Mouse (Mus musculus) lung, postnatal 25 days (tissue): ENCODE results near the gene P3h3.

Source experiments
- DNase-seq: peaks from one replicate; pipeline ENCODE4 v3.0.0; 2022; ENCODE audit warnings: low spot score

P3h3 gene

GRCm38 (mm10) chr6:124865766-124866362 lies 8.3 kb upstream of the P3h3 start:
- DNase-seq = no peak

GRCm38 (mm10) chr6:124863658-124864298 lies 6.2 kb upstream of the P3h3 start, which contains the start of gene Gpr162:
Gpr162 (minus strand) TSS chr6:124863983.
- peak; percentile 18 for DNase-seq

- DNase-seq = no peak
These were observed 5.6 kb upstream of the P3h3 start for GRCm38 (mm10) chr6:124863125-124863657.

- DNase-seq = no peak
These were observed 5.0 kb upstream of the P3h3 start for GRCm38 (mm10) chr6:124862406-124863124.

GRCm38 (mm10) chr6:124861802-124862201 lies 4.2 kb upstream of the P3h3 start:
- no peak for DNase-seq

- no peak for DNase-seq
These were observed 3.7 kb upstream of the P3h3 start for GRCm38 (mm10) chr6:124861266-124861665.

GRCm38 (mm10) chr6:124860511-124860910 lies 3.0 kb upstream of the P3h3 start:
- no peak for DNase-seq

- peak; percentile 84 for DNase-seq
These were observed 2.2 kb upstream of the P3h3 start for GRCm38 (mm10) chr6:124859725-124860124.

GRCm38 (mm10) chr6:124858561-124859318 lies 1.2 kb upstream of the P3h3 start:
- no peak for DNase-seq

GRCm38 (mm10) chr6:124857840-124858530 lies 433 bp upstream of the P3h3 start:
- DNase-seq = no peak

- no peak for DNase-seq
These were observed 1.2 kb downstream of the P3h3 start for GRCm38 (mm10) chr6:124856321-124856720.

- DNase-seq = no peak
These were observed 2.9 kb downstream of the P3h3 start for GRCm38 (mm10) chr6:124854647-124855046.

- no peak for DNase-seq
These were observed 7.0 kb downstream of the P3h3 start for GRCm38 (mm10) chr6:124850535-124850934.

- peak; percentile 91 for DNase-seq
These were observed 10.2 kb downstream of the P3h3 start for GRCm38 (mm10) chr6:124847305-124847704.

- no peak for DNase-seq
These were observed 17.0 kb downstream of the P3h3 start, which contains the start of gene Gnb3 for GRCm38 (mm10) chr6:124840241-124841167. Gnb3 (minus strand) TSS chr6:124840275.

GRCm38 (mm10) chr6:124839805-124840204 lies 17.7 kb downstream of the P3h3 start:
- DNase-seq = no peak

- DNase-seq = no peak
These were observed 21.1 kb downstream of the P3h3 start for GRCm38 (mm10) chr6:124836411-124836810.

- no peak for DNase-seq
These were observed 22.0 kb downstream of the P3h3 start for GRCm38 (mm10) chr6:124835531-124835930.

GRCm38 (mm10) chr6:124834512-124835081 lies 23.0 kb downstream of the P3h3 start:
- no peak for DNase-seq

GRCm38 (mm10) chr6:124831649-124832048 lies 25.9 kb downstream of the P3h3 start:
- DNase-seq = no peak
